Mouse (Mus musculus) mature B cell (primary cell): ENCODE data around the gene Pgf.

ENCODE experiments used
- in situ Hi-C: fragments of 300-500 bp; cut with MboI; formaldehyde crosslinking; loops from 2 replicates; pipeline ENCODE4 v1.14.3; 2019

The Pgf gene

DNA sequence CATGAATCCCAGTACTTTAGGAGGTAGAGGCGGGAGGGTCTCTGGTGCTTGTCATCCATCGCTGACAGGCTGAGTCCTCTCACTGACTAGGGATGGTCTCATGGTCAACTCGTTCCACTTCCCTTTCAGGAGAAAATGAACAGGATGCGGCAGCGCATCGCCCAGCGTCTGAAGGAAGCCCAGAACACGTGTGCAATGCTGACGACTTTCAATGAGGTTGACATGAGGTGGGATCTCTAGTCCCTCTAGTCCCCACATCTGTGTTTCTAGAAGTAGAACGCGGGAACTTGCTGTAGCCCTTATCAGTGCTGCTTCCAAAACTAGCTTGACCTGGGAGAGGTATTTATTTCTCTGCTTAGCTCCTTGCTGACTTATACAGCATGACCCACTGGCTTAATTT is 53.9 kb downstream of the Pgf start:
- in situ Hi-C loops = no loop called here

DNA sequence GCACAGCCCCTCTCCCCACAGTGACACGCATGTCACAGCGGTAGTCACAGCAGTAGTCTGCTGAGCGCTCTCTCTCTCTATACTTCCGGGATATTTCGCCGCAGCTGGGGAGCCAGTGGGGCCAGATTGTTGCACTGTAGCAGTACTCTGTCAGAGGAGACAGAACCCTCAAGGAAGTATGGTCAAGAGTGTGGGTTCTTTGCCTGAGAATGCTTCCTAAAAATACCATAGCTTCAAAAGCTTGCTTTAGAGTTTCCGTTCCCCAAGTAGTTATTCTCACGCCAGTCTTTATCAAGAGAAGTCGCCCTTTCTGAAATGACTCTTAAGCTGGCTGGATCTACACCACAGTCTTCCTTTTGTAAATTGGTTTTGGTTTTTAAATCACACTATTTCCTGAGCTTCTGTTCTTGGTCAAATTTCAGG is 54.5 kb downstream of the Pgf start:
- in situ Hi-C loops = no loop called here

DNA sequence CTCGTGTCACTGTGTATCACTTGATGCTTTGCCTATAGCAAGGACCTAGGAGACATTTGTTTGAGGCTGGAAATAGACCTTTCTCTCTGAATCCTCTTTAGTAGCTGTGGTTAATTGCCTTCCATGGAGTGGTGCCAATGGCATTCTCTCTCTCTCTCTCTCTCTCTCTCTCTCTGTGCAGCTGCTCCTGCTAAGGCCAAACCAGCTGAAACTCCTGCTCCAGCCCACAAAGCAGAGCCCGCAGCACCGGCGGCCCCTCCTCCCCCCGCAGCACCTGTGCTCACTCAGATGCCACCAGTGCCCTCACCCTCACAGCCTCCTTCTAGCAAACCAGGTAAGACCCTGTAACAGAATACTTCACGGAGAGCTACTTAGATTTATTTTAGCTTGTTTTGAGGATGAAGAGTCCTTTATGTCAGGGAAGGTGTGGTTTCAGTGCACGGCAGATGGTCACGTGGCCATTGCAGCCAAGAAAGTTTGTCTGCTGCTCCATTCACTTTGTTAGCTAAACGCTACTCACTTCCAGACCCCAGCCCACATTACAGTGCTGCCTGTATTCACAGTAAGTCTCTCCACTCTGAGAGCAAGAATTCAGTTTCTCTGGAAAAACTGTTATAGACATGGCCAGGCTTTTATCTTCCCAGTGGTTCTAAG is 55.7 kb downstream of the Pgf start:
- in situ Hi-C loops = no loop called here
